Mouse (Mus musculus): ENCODE data around the gene Cnnm4. TPM values are rescaled to one million over a fixed set of nuclear protein-coding genes. Genes with fewer than 3 reads are reported as not detected.
A peak's percentile ranks its signal among the peaks of the same experiment; 100 is the strongest.

The Cnnm4 gene
- polyA plus RNA-seq, 1 experiment, result 21.6 TPM

DNA sequence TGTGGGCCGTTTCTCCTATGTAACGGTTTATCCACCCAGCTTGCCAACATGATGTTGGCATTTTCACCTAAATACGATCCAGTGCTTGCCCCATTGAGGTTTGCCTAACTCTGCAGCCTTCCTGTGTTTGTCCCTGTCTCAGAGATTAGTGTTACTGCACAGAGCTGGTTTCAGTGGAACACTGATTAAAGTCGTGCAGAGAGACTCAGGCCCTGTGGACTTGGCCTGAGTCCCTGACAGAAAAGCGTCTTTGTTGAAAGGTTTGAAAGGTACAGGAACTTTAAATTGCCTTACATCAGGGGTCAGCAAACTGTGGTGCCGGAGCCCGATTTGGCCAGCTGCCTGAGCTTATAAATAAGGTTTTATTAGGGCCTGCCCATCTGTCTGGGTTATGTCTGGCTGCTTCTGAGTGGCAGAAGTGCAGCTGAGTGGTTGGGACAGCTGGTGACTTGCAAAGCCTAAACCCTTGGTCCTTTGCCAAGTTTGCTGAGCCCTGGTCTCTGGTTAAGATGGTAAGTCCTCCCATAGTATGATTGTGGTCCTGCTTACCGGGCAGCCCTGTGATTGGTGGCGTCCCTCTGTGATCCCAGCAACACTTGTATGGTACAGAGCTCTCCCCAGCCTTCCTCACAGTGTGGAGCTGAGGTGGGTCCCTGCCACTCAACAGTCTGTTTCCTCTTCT lies 52.1 kb downstream of the Cnnm4 start:
- peak in 2 of 3 experiments; percentile 6 to 87 for TF ChIP-seq MYOG (IDR thresholded peaks at IDR 0.05; ENCODE audit: control insufficient read depth in 1 of 3, insufficient read depth in 1 of 3, insufficient read length in 2 of 3, low read depth in 2 of 3)
- TF ChIP-seq REST (IDR thresholded peaks at IDR 0.05; ENCODE audit: insufficient read depth, insufficient read length), result no peak
- TF ChIP-seq SRF (IDR thresholded peaks at IDR 0.05; ENCODE audit: control insufficient read depth, insufficient read length, low read depth), result no peak
- no peak for TF ChIP-seq POLR2A (IDR thresholded peaks at IDR 0.05; ENCODE audit: insufficient read length, low read depth)
- TF ChIP-seq MAX (IDR thresholded peaks at IDR 0.05; ENCODE audit: low read depth), result no peak
- TF ChIP-seq USF1 (IDR thresholded peaks at IDR 0.05; ENCODE audit: low read depth), result no peak
- TF ChIP-seq CEBPB (IDR thresholded peaks at IDR 0.05; ENCODE audit: insufficient read depth, poor library complexity, severe bottlenecking), result no peak
- peak; percentile 36 for TF ChIP-seq TCF3 (IDR thresholded peaks at IDR 0.05; ENCODE audit: insufficient read length, low read depth)
- peak; percentile 73 for TF ChIP-seq TCF12 (IDR thresholded peaks at IDR 0.05; ENCODE audit: insufficient read depth, poor library complexity, severe bottlenecking)
- no peak for TF ChIP-seq POLR2AphosphoS2 (IDR thresholded peaks at IDR 0.05; ENCODE audit: insufficient read length, low read depth)
- TF ChIP-seq E2F4 (IDR thresholded peaks at IDR 0.05; ENCODE audit: insufficient read depth), result no peak
- peak; percentile 97 to 98 (median 98) for TF ChIP-seq MYOD1 (IDR thresholded peaks at IDR 0.05; ENCODE audit: control insufficient read depth in 1 of 3, insufficient read length in 2 of 3, low read depth in 2 of 3)
- H3K27me3 ChIP-seq (ENCODE audit: control insufficient read depth, insufficient read depth, insufficient read length), result no peaks in the 10 kb centered on the region
- no peak overlapping the region for H3ac ChIP-seq (ENCODE audit: control insufficient read depth, insufficient read length)
- no peaks in the 10 kb centered on the region for H3K79me2 ChIP-seq (ENCODE audit: control insufficient read depth, insufficient read depth)
- H3K36me3 ChIP-seq (ENCODE audit: control insufficient read depth, insufficient read depth), result peaks cover 13% of the 10 kb centered on the region
- peak overlapping the region; percentile 72 for H3K4me2 ChIP-seq (ENCODE audit: low read depth)
- no peak overlapping the region for H3K4me3 ChIP-seq

DNA sequence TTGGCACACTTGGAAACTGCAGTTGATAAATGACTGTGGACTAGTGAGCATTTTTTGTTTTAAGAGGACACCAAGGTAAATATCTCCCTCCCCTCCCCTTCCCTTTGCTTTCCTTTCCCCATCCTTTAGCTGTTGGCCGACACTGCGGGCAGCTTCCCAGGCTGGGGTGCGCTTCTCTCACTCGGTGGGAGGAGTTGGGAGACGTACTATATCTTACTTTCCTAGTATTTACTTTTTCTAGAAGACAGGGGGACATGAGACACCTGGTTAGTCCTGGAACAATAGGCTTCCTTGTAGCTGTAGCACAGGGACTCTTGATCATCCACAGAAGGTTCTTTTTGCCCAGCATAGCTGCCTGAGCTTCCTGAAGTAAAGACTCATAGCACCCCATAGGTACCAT lies 52.6 kb downstream of the Cnnm4 start:
- Histone ChIP-seq H3K4me2 (ENCODE audit: low read depth) (peak overlapping the region; percentile 72), H3K79me2 (ENCODE audit: control insufficient read depth, insufficient read depth) (no peaks in the 10 kb centered on the region), H3K4me3 (no peak overlapping the region)

GRCm38 (mm10) chr1:36525774-36526173 lies 54.4 kb downstream of the Cnnm4 start:
- Histone ChIP-seq H3K4me2 (ENCODE audit: low read depth) (no peak overlapping the region), H3K36me3 (ENCODE audit: control insufficient read depth, insufficient read depth) (peaks cover 16% of the 10 kb centered on the region), H3K27me3 (ENCODE audit: control insufficient read depth, insufficient read depth, insufficient read length) (no peaks in the 10 kb centered on the region), H3K79me2 (ENCODE audit: control insufficient read depth, insufficient read depth) (no peaks in the 10 kb centered on the region), H3K4me3 (no peak overlapping the region), H3ac (ENCODE audit: control insufficient read depth, insufficient read length) (no peak overlapping the region)
- TF ChIP-seq MYOD1 (IDR thresholded peaks at IDR 0.05; ENCODE audit: control insufficient read depth in 1 of 3, insufficient read length in 2 of 3, low read depth in 2 of 3), result no peak

More for the DNA sequence above, 52.6 kb downstream of the Cnnm4 start:
- Histone ChIP-seq H3ac (ENCODE audit: control insufficient read depth, insufficient read length) (no peak overlapping the region), H3K36me3 (ENCODE audit: control insufficient read depth, insufficient read depth) (peaks cover 13% of the 10 kb centered on the region), H3K27me3 (ENCODE audit: control insufficient read depth, insufficient read depth, insufficient read length) (no peaks in the 10 kb centered on the region)
- TF ChIP-seq MYOD1 (IDR thresholded peaks at IDR 0.05; ENCODE audit: control insufficient read depth in 1 of 3, insufficient read length in 2 of 3, low read depth in 2 of 3) (no peak), CEBPB (IDR thresholded peaks at IDR 0.05; ENCODE audit: insufficient read depth, poor library complexity, severe bottlenecking) (no peak), POLR2A (IDR thresholded peaks at IDR 0.05; ENCODE audit: insufficient read length, low read depth) (no peak), POLR2AphosphoS2 (IDR thresholded peaks at IDR 0.05; ENCODE audit: insufficient read length, low read depth) (no peak), MYOG (IDR thresholded peaks at IDR 0.05; ENCODE audit: control insufficient read depth in 1 of 3, insufficient read depth in 1 of 3, insufficient read length in 2 of 3, low read depth in 2 of 3) (no peak), TCF3 (IDR thresholded peaks at IDR 0.05; ENCODE audit: insufficient read length, low read depth) (no peak), USF1 (IDR thresholded peaks at IDR 0.05; ENCODE audit: low read depth) (no peak)

- no peaks in the 10 kb centered on the region for H3K79me2 ChIP-seq (ENCODE audit: control insufficient read depth, insufficient read depth)
- TF ChIP-seq MAX (IDR thresholded peaks at IDR 0.05; ENCODE audit: low read depth) (no peak), POLR2AphosphoS2 (IDR thresholded peaks at IDR 0.05; ENCODE audit: insufficient read length, low read depth) (peak; percentile 9)
- H3K36me3 ChIP-seq (ENCODE audit: control insufficient read depth, insufficient read depth), result peaks cover 12% of the 10 kb centered on the region
- no peak overlapping the region for H3ac ChIP-seq (ENCODE audit: control insufficient read depth, insufficient read length)
- H3K27me3 ChIP-seq (ENCODE audit: control insufficient read depth, insufficient read depth, insufficient read length), result no peaks in the 10 kb centered on the region
- H3K4me3 ChIP-seq, result no peak overlapping the region
- no peak overlapping the region for H3K4me2 ChIP-seq (ENCODE audit: low read depth)
These were observed 55.5 kb downstream of the Cnnm4 start for GRCm38 (mm10) chr1:36526903-36527302.

- no peak overlapping the region for H3K4me3 ChIP-seq
- H3K79me2 ChIP-seq (ENCODE audit: control insufficient read depth, insufficient read depth), result no peaks in the 10 kb centered on the region
- no peak overlapping the region for H3K4me2 ChIP-seq (ENCODE audit: low read depth)
- no peak for TF ChIP-seq REST (IDR thresholded peaks at IDR 0.05; ENCODE audit: insufficient read depth, insufficient read length)
- TF ChIP-seq MYOD1 (IDR thresholded peaks at IDR 0.05; ENCODE audit: control insufficient read depth in 1 of 3, insufficient read length in 2 of 3, low read depth in 2 of 3), result peak in 1 of 3 experiments; percentile 20
- TF ChIP-seq TCF3 (IDR thresholded peaks at IDR 0.05; ENCODE audit: insufficient read length, low read depth), result no peak
- TF ChIP-seq MYOG (IDR thresholded peaks at IDR 0.05; ENCODE audit: control insufficient read depth in 1 of 3, insufficient read depth in 1 of 3, insufficient read length in 2 of 3, low read depth in 2 of 3), result peak in 1 of 3 experiments; percentile 29
- peak; percentile 46 for TF ChIP-seq POLR2AphosphoS2 (IDR thresholded peaks at IDR 0.05; ENCODE audit: insufficient read length, low read depth)
- TF ChIP-seq MAX (IDR thresholded peaks at IDR 0.05; ENCODE audit: low read depth), result no peak
- no peak overlapping the region for H3ac ChIP-seq (ENCODE audit: control insufficient read depth, insufficient read length)
- no peaks in the 10 kb centered on the region for H3K27me3 ChIP-seq (ENCODE audit: control insufficient read depth, insufficient read depth, insufficient read length)
- H3K36me3 ChIP-seq (ENCODE audit: control insufficient read depth, insufficient read depth), result peaks cover 9% of the 10 kb centered on the region
These were observed 56.9 kb downstream of the Cnnm4 start for GRCm38 (mm10) chr1:36528351-36528750.

Measured in myocyte (in vitro differentiated cells).